Mouse (Mus musculus): ENCODE measurements around the gene Ccr6. TPM values are rescaled to one million over a fixed set of nuclear protein-coding genes. Genes with fewer than 3 reads are reported as not detected.

Ccr6 gene
- polyA plus RNA-seq, 1 experiment, result 4.8 TPM

- TF ChIP-seq POLR2A (IDR thresholded peaks at IDR 0.05; ENCODE audit: borderline replicate concordance, extremely low read depth, low read depth, low read length) (no peak), CTCF (IDR thresholded peaks at IDR 0.05; ENCODE audit: insufficient read depth, low read length) (no peak)
- DNase-seq, result no peak
- WGBS, result 47% methylated on average over 3 of the region's 3 CpGs
- no peaks in the 10 kb centered on the region for H3K4me1 ChIP-seq (ENCODE audit: control insufficient read depth, insufficient read depth, low read length)
- no peak overlapping the region for H3K4me3 ChIP-seq (replicated peaks; ENCODE audit: extremely low read depth, low read depth, low read length)
Observed at GRCm38 (mm10) chr17:8210170-8210569, 25.7 kb upstream of the Ccr6 start.

GRCm38 (mm10) chr17:8210675-8211074 lies 25.2 kb upstream of the Ccr6 start:
- 69% methylated on average over 10 of the region's 10 CpGs for WGBS
- Histone ChIP-seq H3K4me1 (ENCODE audit: control insufficient read depth, insufficient read depth, low read length) (no peaks in the 10 kb centered on the region), H3K4me3 (replicated peaks; ENCODE audit: extremely low read depth, low read depth, low read length) (no peak overlapping the region)
- no peak for DNase-seq
- no peak for TF ChIP-seq POLR2A (IDR thresholded peaks at IDR 0.05; ENCODE audit: borderline replicate concordance, extremely low read depth, low read depth, low read length)
- TF ChIP-seq CTCF (IDR thresholded peaks at IDR 0.05; ENCODE audit: insufficient read depth, low read length), result no peak

GRCm38 (mm10) chr17:8211399-8211798 lies 24.4 kb upstream of the Ccr6 start:
- TF ChIP-seq POLR2A (IDR thresholded peaks at IDR 0.05; ENCODE audit: borderline replicate concordance, extremely low read depth, low read depth, low read length), result no peak
- TF ChIP-seq CTCF (IDR thresholded peaks at IDR 0.05; ENCODE audit: insufficient read depth, low read length), result no peak

GRCm38 (mm10) chr17:8214369-8214768 lies 21.5 kb upstream of the Ccr6 start:
- no peak overlapping the region for H3K4me3 ChIP-seq (replicated peaks; ENCODE audit: extremely low read depth, low read depth, low read length)
- TF ChIP-seq CTCF (IDR thresholded peaks at IDR 0.05; ENCODE audit: insufficient read depth, low read length), result no peak
- no peak for TF ChIP-seq POLR2A (IDR thresholded peaks at IDR 0.05; ENCODE audit: borderline replicate concordance, extremely low read depth, low read depth, low read length)
- 52% methylated on average over 1 of the region's 1 CpGs for WGBS
- no peaks in the 10 kb centered on the region for H3K4me1 ChIP-seq (ENCODE audit: control insufficient read depth, insufficient read depth, low read length)
- DNase-seq, result no peak

More at GRCm38 (mm10) chr17:8211399-8211798, 24.4 kb upstream of the Ccr6 start:
- Histone ChIP-seq H3K4me3 (replicated peaks; ENCODE audit: extremely low read depth, low read depth, low read length) (no peak overlapping the region), H3K4me1 (ENCODE audit: control insufficient read depth, insufficient read depth, low read length) (no peaks in the 10 kb centered on the region)
- 73% methylated on average over 6 of the region's 6 CpGs for WGBS
- no peak for DNase-seq

GRCm38 (mm10) chr17:8215016-8215745 lies 20.7 kb upstream of the Ccr6 start:
- no peak overlapping the region for H3K4me3 ChIP-seq (replicated peaks; ENCODE audit: extremely low read depth, low read depth, low read length)
- 87% methylated on average over 12 of the region's 12 CpGs for WGBS
- DNase-seq, result no peak
- TF ChIP-seq CTCF (IDR thresholded peaks at IDR 0.05; ENCODE audit: insufficient read depth, low read length), result no peak
- no peak for TF ChIP-seq POLR2A (IDR thresholded peaks at IDR 0.05; ENCODE audit: borderline replicate concordance, extremely low read depth, low read depth, low read length)
- no peaks in the 10 kb centered on the region for H3K4me1 ChIP-seq (ENCODE audit: control insufficient read depth, insufficient read depth, low read length)

GRCm38 (mm10) chr17:8223225-8223624 lies 12.6 kb upstream of the Ccr6 start:
- no peak for DNase-seq
- WGBS, result 72% methylated on average over 10 of the region's 10 CpGs
- H3K4me1 ChIP-seq (ENCODE audit: control insufficient read depth, insufficient read depth, low read length), result no peaks in the 10 kb centered on the region
- no peak for TF ChIP-seq POLR2A (IDR thresholded peaks at IDR 0.05; ENCODE audit: borderline replicate concordance, extremely low read depth, low read depth, low read length)
- TF ChIP-seq CTCF (IDR thresholded peaks at IDR 0.05; ENCODE audit: insufficient read depth, low read length), result no peak
- no peak overlapping the region for H3K4me3 ChIP-seq (replicated peaks; ENCODE audit: extremely low read depth, low read depth, low read length)

- Histone ChIP-seq H3K4me3 (replicated peaks; ENCODE audit: extremely low read depth, low read depth, low read length) (no peak overlapping the region), H3K4me1 (ENCODE audit: control insufficient read depth, insufficient read depth, low read length) (no peaks in the 10 kb centered on the region)
- WGBS, result 79% methylated on average over 1 of the region's 1 CpGs
- TF ChIP-seq POLR2A (IDR thresholded peaks at IDR 0.05; ENCODE audit: borderline replicate concordance, extremely low read depth, low read depth, low read length), result no peak
- no peak for TF ChIP-seq CTCF (IDR thresholded peaks at IDR 0.05; ENCODE audit: insufficient read depth, low read length)
- DNase-seq, result no peak
Observed at GRCm38 (mm10) chr17:8224072-8224471, 11.8 kb upstream of the Ccr6 start.

GRCm38 (mm10) chr17:8225166-8225565 lies 10.7 kb upstream of the Ccr6 start:
- 89% methylated on average over 2 of the region's 2 CpGs for WGBS
- H3K4me3 ChIP-seq (replicated peaks; ENCODE audit: extremely low read depth, low read depth, low read length), result no peak overlapping the region
- no peak for TF ChIP-seq CTCF (IDR thresholded peaks at IDR 0.05; ENCODE audit: insufficient read depth, low read length)
- no peak for TF ChIP-seq POLR2A (IDR thresholded peaks at IDR 0.05; ENCODE audit: borderline replicate concordance, extremely low read depth, low read depth, low read length)
- no peaks in the 10 kb centered on the region for H3K4me1 ChIP-seq (ENCODE audit: control insufficient read depth, insufficient read depth, low read length)
- DNase-seq, result no peak

- 69% methylated on average over 4 of the region's 4 CpGs for WGBS
- TF ChIP-seq CTCF (IDR thresholded peaks at IDR 0.05; ENCODE audit: insufficient read depth, low read length), result no peak
- TF ChIP-seq POLR2A (IDR thresholded peaks at IDR 0.05; ENCODE audit: borderline replicate concordance, extremely low read depth, low read depth, low read length), result no peak
- Histone ChIP-seq H3K4me3 (replicated peaks; ENCODE audit: extremely low read depth, low read depth, low read length) (no peak overlapping the region), H3K4me1 (ENCODE audit: control insufficient read depth, insufficient read depth, low read length) (no peaks in the 10 kb centered on the region)
- DNase-seq, result no peak
Observed at GRCm38 (mm10) chr17:8225746-8226145, 10.1 kb upstream of the Ccr6 start.

GRCm38 (mm10) chr17:8228622-8229021 lies 7.2 kb upstream of the Ccr6 start:
- TF ChIP-seq POLR2A (IDR thresholded peaks at IDR 0.05; ENCODE audit: borderline replicate concordance, extremely low read depth, low read depth, low read length), result no peak
- TF ChIP-seq CTCF (IDR thresholded peaks at IDR 0.05; ENCODE audit: insufficient read depth, low read length), result no peak
- Histone ChIP-seq H3K4me1 (ENCODE audit: control insufficient read depth, insufficient read depth, low read length) (no peaks in the 10 kb centered on the region), H3K4me3 (replicated peaks; ENCODE audit: extremely low read depth, low read depth, low read length) (no peak overlapping the region)
- no peak for DNase-seq
- WGBS, result 46% methylated on average over 9 of the region's 9 CpGs
